Mouse (Mus musculus) CH12.LX (cell line): Measurements from ENCODE around the gene Zbtb17. TPM values are rescaled to one million over a fixed set of nuclear protein-coding genes. Genes with fewer than 3 reads are reported as not detected.

Experiments used
- DNase-seq: peaks from one replicate; pipeline ENCODE4 v3.0.0-alpha.2; 2013; ENCODE audit errors: extremely low read depth
- H3K27ac ChIP-seq: 2 replicates; pipeline ENCODE4 v1.5.1; 2012; ENCODE audit warnings: low read depth, mild to moderate bottlenecking, control low read depth, moderate library complexity; ENCODE audit not compliant: insufficient read depth
- H3K27me3 ChIP-seq: replicated peaks from 2 replicates; pipeline ENCODE3; 2012; ENCODE audit warnings: inconsistent platforms
- H3K36me3 ChIP-seq, 2 experiments: replicated peaks in 1 of 2; 2 replicates each; pipeline versions ENCODE3 to v1.6.1; 2012; ENCODE audit warnings: inconsistent platforms in 1 of 2, low read length in 1 of 2, mild to moderate bottlenecking in 1 of 2, mixed read lengths in 1 of 2, moderate library complexity in 1 of 2; ENCODE audit not compliant: control insufficient read depth in 1 of 2, insufficient read depth in 1 of 2
- H3K4me1 ChIP-seq, 2 experiments: 2 replicates each; pipeline ENCODE4 v1.6.1; 2012; ENCODE audit warnings: inconsistent platforms in 1 of 2, moderate library complexity in 1 of 2; ENCODE audit not compliant: insufficient read depth in 2 of 2, control insufficient read depth in 1 of 2
- H3K4me2 ChIP-seq: 2 replicates; pipeline ENCODE4 v1.6.1; 2012; ENCODE audit warnings: low read depth, mild to moderate bottlenecking, control low read depth; ENCODE audit not compliant: poor library complexity, insufficient read depth, severe bottlenecking
- H3K4me3 ChIP-seq, 3 experiments: fragments of 150-350 bp in 1 of 3; sonication (generic) in 1 of 3; replicated peaks in 1 of 3; 2 replicates each; pipeline versions ENCODE3 to v1.5.1; 2011 to 2012; ENCODE audit warnings: low read depth in 2 of 3, low read length in 2 of 3, mild to moderate bottlenecking in 2 of 3, moderate library complexity in 2 of 3, control low read depth in 1 of 3, improper control_type of control experiment in 1 of 3, inconsistent platforms in 1 of 3, mixed read lengths in 1 of 3; ENCODE audit not compliant: poor library complexity in 1 of 3
- H3K79me2 ChIP-seq: replicated peaks from 2 replicates; pipeline ENCODE4 v1.6.1; 2012; ENCODE audit warnings: mild to moderate bottlenecking, moderate library complexity; ENCODE audit not compliant: control insufficient read depth, poor library complexity, insufficient read depth, severe bottlenecking; ENCODE audit errors: extremely low read depth
- H3K9ac ChIP-seq: 2 replicates; pipeline ENCODE4 v1.6.1; 2012; ENCODE audit warnings: low read depth, mild to moderate bottlenecking, control low read depth, moderate library complexity; ENCODE audit not compliant: insufficient read depth
- H3K9me3 ChIP-seq: replicated peaks from 2 replicates; pipeline ENCODE3; 2012; ENCODE audit warnings: low read length, inconsistent platforms, mixed read lengths
- BHLHE40 ChIP-seq: IDR thresholded peaks from 2 replicates; pipeline ENCODE4 v1.6.1; 2011; ENCODE audit warnings: mild to moderate bottlenecking, low read depth, low read length, improper control_type of control experiment
- CHD1 ChIP-seq: IDR thresholded peaks from 2 replicates; pipeline ENCODE4 v1.6.1; 2012; ENCODE audit warnings: low read depth, low read length, improper control_type of control experiment, inconsistent platforms
- CHD2 ChIP-seq: IDR thresholded peaks from 2 replicates; pipeline ENCODE4 v1.6.1; 2011; ENCODE audit warnings: low read length, improper control_type of control experiment
- CTCF ChIP-seq, 2 experiments: IDR thresholded peaks in 1 of 2; conservative IDR thresholded peaks in 1 of 2; 2 replicates each; pipeline ENCODE4 v1.5.1; 2011 to 2012; ENCODE audit warnings: low read depth in 2 of 2, low read length in 2 of 2, improper control_type of control experiment in 1 of 2, inconsistent platforms in 1 of 2, mild to moderate bottlenecking in 1 of 2, moderate library complexity in 1 of 2
- E2F4 ChIP-seq: IDR thresholded peaks from 2 replicates; pipeline ENCODE4 v1.6.1; 2011; ENCODE audit warnings: low read depth, low read length, improper control_type of control experiment; ENCODE audit not compliant: insufficient replicate concordance
- ELF1 ChIP-seq: IDR thresholded peaks from 2 replicates; pipeline ENCODE4 v1.6.1; 2014; ENCODE audit warnings: low read depth, mild to moderate bottlenecking, inconsistent platforms, low read length, improper control_type of control experiment
- EP300 ChIP-seq: IDR thresholded peaks from 2 replicates; pipeline ENCODE4 v1.6.1; 2011; ENCODE audit warnings: low read length, improper control_type of control experiment
- ETS1 ChIP-seq: conservative IDR thresholded peaks from 2 replicates; pipeline ENCODE4 v1.6.1; 2012; ENCODE audit warnings: low read depth, mild to moderate bottlenecking, inconsistent platforms, low read length, improper control_type of control experiment, moderate library complexity
- GABPA ChIP-seq: IDR thresholded peaks from 2 replicates; pipeline ENCODE4 v1.6.1; 2012; ENCODE audit warnings: low read depth, low read length, improper control_type of control experiment, inconsistent platforms; ENCODE audit not compliant: insufficient replicate concordance
- HCFC1 ChIP-seq: IDR thresholded peaks from 2 replicates; pipeline ENCODE4 v1.6.1; 2012; ENCODE audit warnings: low read depth, mild to moderate bottlenecking, inconsistent platforms, low read length, improper control_type of control experiment
- IRF4 ChIP-seq: IDR thresholded peaks from 2 replicates; pipeline ENCODE4 v1.6.1; 2014; ENCODE audit warnings: low read depth, mild to moderate bottlenecking, inconsistent platforms, low read length, improper control_type of control experiment
- JUN ChIP-seq: IDR thresholded peaks from 2 replicates; pipeline ENCODE4 v1.6.1; 2011; ENCODE audit warnings: low read depth, mild to moderate bottlenecking, low read length, improper control_type of control experiment, moderate library complexity; ENCODE audit not compliant: insufficient read depth
- JUND ChIP-seq: conservative IDR thresholded peaks from 2 replicates; pipeline ENCODE4 v1.6.1; 2011; ENCODE audit warnings: low read depth, low read length, improper control_type of control experiment
- KAT2A ChIP-seq: IDR thresholded peaks from 2 replicates; pipeline ENCODE4 v1.6.1; 2012; ENCODE audit warnings: low read length, improper control_type of control experiment, inconsistent platforms; ENCODE audit not compliant: insufficient replicate concordance
- MAFK ChIP-seq: IDR thresholded peaks from 2 replicates; pipeline ENCODE4 v1.6.1; 2011; ENCODE audit warnings: low read length, improper control_type of control experiment; ENCODE audit not compliant: insufficient replicate concordance
- MAX ChIP-seq: IDR thresholded peaks from 2 replicates; pipeline ENCODE4 v1.6.1; 2011; ENCODE audit warnings: low read length, improper control_type of control experiment
- MAZ ChIP-seq: IDR thresholded peaks from 2 replicates; pipeline ENCODE4 v1.6.1; 2012; ENCODE audit warnings: low read depth, mild to moderate bottlenecking, inconsistent platforms, low read length, improper control_type of control experiment, moderate library complexity
- MEF2A ChIP-seq: IDR thresholded peaks from 2 replicates; pipeline ENCODE4 v1.6.1; 2014; ENCODE audit warnings: low read depth, mild to moderate bottlenecking, inconsistent platforms, low read length, improper control_type of control experiment, borderline replicate concordance
- MXI1 ChIP-seq: IDR thresholded peaks from 2 replicates; pipeline ENCODE4 v1.6.1; 2011; ENCODE audit warnings: mild to moderate bottlenecking, low read depth, low read length, improper control_type of control experiment
- MYC ChIP-seq: IDR thresholded peaks from 2 replicates; pipeline ENCODE4 v1.6.1; 2011; ENCODE audit warnings: low read depth, mild to moderate bottlenecking, improper control_type of control experiment, low read length
- NELFE ChIP-seq: IDR thresholded peaks from 2 replicates; pipeline ENCODE4 v1.6.1; 2011; ENCODE audit warnings: low read depth, low read length, improper control_type of control experiment
- NRF1 ChIP-seq: IDR thresholded peaks from 2 replicates; pipeline ENCODE4 v1.6.1; 2014; ENCODE audit warnings: low read depth, mild to moderate bottlenecking, inconsistent platforms, low read length, improper control_type of control experiment, moderate library complexity
- PAX5 ChIP-seq: IDR thresholded peaks from 2 replicates; pipeline ENCODE4 v1.6.1; 2012; ENCODE audit warnings: low read length, inconsistent platforms, mixed read lengths
- POLR2A ChIP-seq: IDR thresholded peaks from 2 replicates; pipeline ENCODE4 v1.6.1; 2011; ENCODE audit warnings: low read depth, mild to moderate bottlenecking, improper control_type of control experiment, low read length
- POLR2AphosphoS2 ChIP-seq: IDR thresholded peaks from 2 replicates; pipeline ENCODE4 v1.6.1; 2011; ENCODE audit warnings: low read depth, low read length, improper control_type of control experiment
- RAD21 ChIP-seq: IDR thresholded peaks from 2 replicates; pipeline ENCODE4 v1.6.1; 2011; ENCODE audit warnings: low read depth, mild to moderate bottlenecking, low read length, improper control_type of control experiment, moderate library complexity
- RCOR1 ChIP-seq: conservative IDR thresholded peaks from 2 replicates; pipeline ENCODE4 v1.6.1; 2012; ENCODE audit warnings: low read depth, mild to moderate bottlenecking, inconsistent platforms, low read length, improper control_type of control experiment
- SIN3A ChIP-seq: IDR thresholded peaks from 2 replicates; pipeline ENCODE4 v1.6.1; 2012; ENCODE audit warnings: low read length, improper control_type of control experiment, inconsistent platforms
- SMC3 ChIP-seq: IDR thresholded peaks from 2 replicates; pipeline ENCODE4 v1.6.1; 2011; ENCODE audit warnings: low read depth, low read length, improper control_type of control experiment
- TBP ChIP-seq: conservative IDR thresholded peaks from 2 replicates; pipeline ENCODE4 v1.6.1; 2011; ENCODE audit warnings: low read depth, low read length, improper control_type of control experiment
- TCF12 ChIP-seq: IDR thresholded peaks from 2 replicates; pipeline ENCODE4 v1.6.1; 2014; ENCODE audit warnings: low read depth, mild to moderate bottlenecking, inconsistent platforms, low read length, improper control_type of control experiment
- UBTF ChIP-seq: IDR thresholded peaks from 2 replicates; pipeline ENCODE4 v1.6.1; 2012; ENCODE audit warnings: low read depth, mild to moderate bottlenecking, inconsistent platforms, low read length, improper control_type of control experiment, moderate library complexity
- USF1 ChIP-seq: IDR thresholded peaks from 2 replicates; pipeline ENCODE4 v1.6.1; 2014; ENCODE audit warnings: low read depth, mild to moderate bottlenecking, inconsistent platforms, low read length, improper control_type of control experiment
- USF2 ChIP-seq: conservative IDR thresholded peaks from 2 replicates; pipeline ENCODE4 v1.6.1; 2011; ENCODE audit warnings: low read depth, low read length, improper control_type of control experiment
- ZC3H11A ChIP-seq: IDR thresholded peaks from 2 replicates; pipeline ENCODE4 v1.6.1; 2012; ENCODE audit warnings: low read depth, mild to moderate bottlenecking, inconsistent platforms, low read length, improper control_type of control experiment
- ZMIZ1 ChIP-seq: IDR thresholded peaks from 2 replicates; pipeline ENCODE4 v1.6.1; 2012; ENCODE audit warnings: low read depth, mild to moderate bottlenecking, inconsistent platforms, low read length, improper control_type of control experiment
- ZNF384 ChIP-seq: IDR thresholded peaks from 2 replicates; pipeline ENCODE4 v1.6.1; 2012; ENCODE audit warnings: low read depth, low read length, improper control_type of control experiment, inconsistent platforms
- dilution Hi-C: fragments of 300-500 bp; cut with MboI; formaldehyde crosslinking; loops from 2 replicates; pipeline ENCODE4 v1.14.3; 2020; ENCODE audit warnings: low sequenced_read_pairs; ENCODE audit not compliant: extremely low pct_unique_long_range_greater_than_20kb, extremely low pct_ligation_motif_present
- in situ Hi-C: fragments of 300-500 bp; cut with MboI; formaldehyde crosslinking; loops from 3 replicates; pipeline ENCODE4 v1.14.3; 2019; ENCODE audit warnings: low sequenced_read_pairs, low pct_ligation_motif_present, low pct_unique_long_range_greater_than_20kb, mixed read lengths
- polyA plus RNA-seq: library from polyadenylated mRNA; unstranded; fragments of >175 nt; gene quantifications from 2 replicates; pipeline ENCODE4 v1.2.1, GENCODE M21; 2012; ENCODE audit warnings: low read depth; ENCODE audit not compliant: insufficient read length
- total RNA-seq, 2 experiments: library from RNA; depleted of rRNA; stranded (reverse); fragments of 300-350 nt in 1 of 2; fragments of >200 nt in 1 of 2; gene quantifications; 2 replicates each; pipeline ENCODE4 v1.2.3; 2012 to 2014

The Zbtb17 gene
- total and polyA plus RNA-seq, 3 experiments: 21.4 to 51.2 (median 47.6) TPM

- dilution Hi-C loops (no loop called here), in situ Hi-C loops (no loop called here)
- Histone ChIP-seq H3K9ac (peak overlapping the region; percentile 41), H3K27me3 (peaks cover 1% of the 10 kb centered on the region), H3K4me2 (peak overlapping the region; percentile 82), H3K9me3 (no peaks in the 10 kb centered on the region), H3K36me3 (no peaks in the 10 kb centered on the region), H3K4me3 (peak overlapping the region; percentile 50 to 63 (median 58)), H3K4me1 (peaks cover 12 to 40% of the 10 kb centered on the region in 2 experiments), H3K79me2 (no peaks in the 10 kb centered on the region), H3K27ac (peak overlapping the region; percentile 66; the same call in 1 of the 2 replicates)
- peak; percentile 89 for DNase-seq
- TF ChIP-seq EP300: peak; percentile 90
- TF ChIP-seq SIN3A: no peak; the same call in 1 of the 2 replicates
- TF ChIP-seq CHD2: peak; percentile 87
- no peak for TF ChIP-seq ZNF384
- no peak for TF ChIP-seq RAD21
- no peak for TF ChIP-seq ZC3H11A
- 0 out of 2 replicates have a peak, but pooled peaks have one; percentile 72 for TF ChIP-seq RCOR1
- TF ChIP-seq CHD1: no peak
- no peak for TF ChIP-seq GABPA
- TF ChIP-seq BHLHE40: peak; percentile 87
- TF ChIP-seq KAT2A: no peak
- TF ChIP-seq JUND: no peak
- no peak; the same call in 1 of the 2 replicates for TF ChIP-seq ELF1
- TF ChIP-seq PAX5: no peak
- peak; percentile 99 for TF ChIP-seq MEF2A
- TF ChIP-seq ZMIZ1: peak; percentile 52; the same call in 1 of the 2 replicates
- TF ChIP-seq NRF1: no peak
- TF ChIP-seq E2F4: no peak
- 0 out of 2 replicates have a peak, but pooled peaks have one; percentile 27 for TF ChIP-seq MAFK
- peak; percentile 86 for TF ChIP-seq TCF12
- no peak for TF ChIP-seq MYC
- TF ChIP-seq TBP: peak; percentile 66
- TF ChIP-seq IRF4: peak; percentile 88
- TF ChIP-seq POLR2AphosphoS2: 0 out of 2 replicates have a peak, but pooled peaks have one; percentile 62
- TF ChIP-seq ETS1: peak; percentile 92
- TF ChIP-seq MAZ: peak; percentile 97
- TF ChIP-seq USF2: no peak
- no peak for TF ChIP-seq USF1
- TF ChIP-seq POLR2A: peak; percentile 48
- TF ChIP-seq MAX: no peak
- TF ChIP-seq MXI1: peak; percentile 52; the same call in 1 of the 2 replicates
- no peak for TF ChIP-seq SMC3
- peak; percentile 46; the same call in 1 of the 2 replicates for TF ChIP-seq JUN
- TF ChIP-seq NELFE: peak; percentile 59
- no peak for TF ChIP-seq CTCF (conservative IDR thresholded peaks at IDR 0.05 in 1 of 2, IDR thresholded peaks at IDR 0.05 in 1 of 2; ENCODE audit: low read depth in 2 of 2, low read length in 2 of 2)
- peak; percentile 24; the same call in 1 of the 2 replicates for TF ChIP-seq HCFC1
- TF ChIP-seq UBTF: 0 out of 2 replicates have a peak, but pooled peaks have one; percentile 42
Measured at GRCm38 (mm10) chr4:141425484-141426479, 18.7 kb upstream of the Zbtb17 start.
